Mouse (Mus musculus) left cerebral cortex, adult 9 months (tissue): ENCODE data around the gene Megf11.

ENCODE experiments used
- DNase-seq, 2 experiments: peaks; one replicate each; pipeline ENCODE4 v3.0.0; 2022; ENCODE audit warnings: low spot score in 2 of 2

Megf11 gene

GRCm38 (mm10) chr9:64557846-64558530 is 172.6 kb downstream of the Megf11 start:
- DNase-seq = no peak

- no peak for DNase-seq
These were observed 178.9 kb downstream of the Megf11 start for GRCm38 (mm10) chr9:64564315-64564767.

GRCm38 (mm10) chr9:64565915-64566314 is 180.5 kb downstream of the Megf11 start:
- no peak for DNase-seq

DNA sequence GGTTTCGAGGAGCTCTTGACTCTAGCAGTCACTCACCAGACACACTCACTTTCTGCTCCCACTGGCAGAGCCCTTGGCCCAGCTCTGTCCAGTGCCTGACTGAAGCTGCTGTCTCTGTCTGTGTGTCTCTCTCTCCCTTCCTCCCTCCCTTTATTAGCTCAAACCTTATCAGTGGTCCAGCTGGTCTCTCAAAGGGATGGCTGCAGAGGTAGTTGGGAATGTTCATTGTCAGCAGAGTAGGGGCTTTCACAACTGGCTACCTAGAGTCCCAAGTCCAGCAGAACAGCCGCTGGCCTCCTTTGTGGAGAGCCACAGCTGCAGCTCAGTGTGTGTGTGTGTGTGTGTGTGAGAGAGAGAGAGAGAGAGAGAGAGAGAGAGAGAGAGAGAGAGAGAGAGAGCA is 180.9 kb downstream of the Megf11 start:
- no peak for DNase-seq

DNA sequence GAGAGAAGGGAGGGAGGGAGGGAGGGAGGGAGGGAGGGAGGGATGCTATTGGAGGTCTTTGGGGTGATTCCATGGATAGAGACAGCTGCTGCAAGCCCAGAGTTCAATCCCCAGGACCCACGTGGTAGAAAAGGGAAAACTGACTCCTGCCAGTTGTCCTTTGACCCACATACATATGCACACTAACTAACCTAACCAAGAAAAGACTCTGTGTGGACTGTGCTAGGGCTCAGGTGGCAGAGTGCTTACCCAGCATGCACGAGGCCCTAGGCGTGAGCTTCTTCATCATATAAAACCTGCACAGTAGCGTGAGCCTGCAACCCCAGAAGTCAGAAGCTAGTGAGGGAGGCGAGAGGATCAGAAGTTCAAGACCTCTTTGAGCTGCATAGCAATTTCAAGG is 182.1 kb downstream of the Megf11 start:
- DNase-seq = no peak

- DNase-seq = no peak
These were observed 183.2 kb downstream of the Megf11 start for GRCm38 (mm10) chr9:64568467-64569260.

GRCm38 (mm10) chr9:64570448-64570847 is 185.0 kb downstream of the Megf11 start:
- DNase-seq = no peak

- DNase-seq = no peak
These were observed 185.7 kb downstream of the Megf11 start for GRCm38 (mm10) chr9:64571091-64571490.

- no peak for DNase-seq
These were observed 187.3 kb downstream of the Megf11 start for GRCm38 (mm10) chr9:64572629-64573190.

DNA sequence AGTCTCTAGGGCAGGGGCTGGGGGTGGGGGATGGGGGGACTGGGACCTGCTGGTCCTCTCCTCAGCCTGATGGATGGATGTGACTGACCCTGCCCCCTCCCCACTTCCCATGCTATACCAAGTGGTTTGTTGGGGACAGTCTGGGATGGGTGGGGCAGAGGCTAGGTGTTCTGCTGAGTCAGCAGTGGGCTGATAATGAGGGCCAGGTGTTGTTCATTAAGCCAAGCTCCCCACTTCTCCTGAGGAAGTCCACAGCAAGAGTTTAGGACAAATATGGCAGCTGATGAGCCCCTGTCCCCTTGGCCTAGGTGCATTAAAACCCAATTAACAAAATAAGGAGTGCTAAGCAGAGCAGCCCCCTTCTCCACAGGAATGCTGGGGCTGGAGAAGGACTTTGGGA is 190.2 kb downstream of the Megf11 start:
- DNase-seq = no peak

DNA sequence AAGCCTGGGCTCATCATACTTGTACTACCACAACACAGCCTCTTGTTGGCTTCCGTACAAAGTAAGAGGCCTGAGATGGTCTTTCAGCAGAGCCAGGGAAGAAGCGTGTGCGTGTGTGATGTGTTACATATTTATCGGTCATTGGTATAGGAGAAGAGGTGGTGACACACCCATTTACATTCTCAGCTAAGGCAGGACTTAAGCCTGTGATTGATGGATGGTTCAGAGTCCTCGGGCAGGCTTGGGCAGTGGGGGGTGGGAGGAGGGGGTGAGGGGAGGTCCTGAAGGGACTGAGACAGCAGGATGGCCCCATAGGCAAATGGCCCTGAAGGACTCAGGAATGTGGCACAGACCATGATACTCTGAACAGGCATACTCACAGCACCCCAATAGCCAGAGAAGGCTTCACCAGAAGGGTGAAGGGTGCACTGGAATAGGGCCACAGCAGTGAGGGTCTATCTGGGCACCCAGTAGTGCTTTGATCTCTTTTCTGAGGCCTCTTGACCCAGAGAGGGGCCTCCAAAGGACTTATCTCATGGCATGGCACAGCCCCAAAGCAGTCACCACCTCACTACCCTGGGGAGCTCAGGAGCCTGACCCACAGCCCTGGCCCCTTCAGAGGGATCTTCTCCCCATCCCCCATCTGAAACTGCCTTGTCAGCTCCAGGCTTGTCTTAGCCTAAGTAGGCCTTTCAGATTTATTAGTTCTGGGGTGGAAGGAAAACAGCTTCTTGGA is 190.9 kb downstream of the Megf11 start:
- no peak for DNase-seq

DNA sequence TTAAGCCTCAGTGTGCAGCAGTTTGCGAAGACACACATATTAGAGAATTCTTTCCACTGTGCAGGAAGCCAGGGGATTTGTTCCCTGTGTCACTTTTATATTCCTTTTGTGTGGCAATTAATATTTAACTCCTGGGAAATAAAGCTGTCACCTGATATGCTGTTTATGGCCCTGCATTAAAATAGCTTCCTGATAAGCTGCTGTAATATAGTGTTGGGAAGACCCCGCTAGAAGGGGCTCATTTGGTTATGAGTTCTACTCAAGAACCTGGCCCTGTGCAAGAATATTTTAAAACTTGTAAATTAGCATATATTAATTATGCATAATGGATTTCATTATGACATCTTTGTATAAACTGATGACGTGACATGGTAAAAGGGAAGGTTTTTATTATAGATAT is 191.7 kb downstream of the Megf11 start:
- no peak for DNase-seq

- DNase-seq = no peak
These were observed 192.6 kb downstream of the Megf11 start for GRCm38 (mm10) chr9:64578014-64578413.

GRCm38 (mm10) chr9:64579306-64579705 is 193.9 kb downstream of the Megf11 start:
- no peak for DNase-seq

DNA sequence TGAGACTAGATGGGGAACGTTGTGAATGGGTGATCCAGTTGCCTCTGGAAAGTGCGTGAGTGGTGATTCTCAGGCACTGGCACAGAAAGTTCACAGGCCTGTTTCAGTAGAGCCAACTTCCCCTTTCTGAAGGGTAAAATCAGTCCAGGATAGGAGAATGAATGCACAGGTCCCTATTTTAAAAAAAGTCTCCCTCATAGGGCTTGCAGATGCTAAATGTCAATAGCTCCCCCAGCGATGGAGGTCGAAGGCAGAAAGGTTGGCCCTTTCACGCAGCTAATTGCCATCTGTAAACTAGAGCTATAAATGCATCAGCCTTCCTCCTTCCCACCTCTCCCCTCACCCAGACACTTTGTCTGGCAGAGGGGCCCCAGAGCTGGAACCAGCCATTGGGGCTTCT is 200.9 kb downstream of the Megf11 start:
- DNase-seq = no peak

GRCm38 (mm10) chr9:64587991-64588390 is 202.6 kb downstream of the Megf11 start:
- no peak for DNase-seq

- peak in 1 of 2 experiments; percentile 23 for DNase-seq
These were observed 205.2 kb downstream of the Megf11 start for GRCm38 (mm10) chr9:64590634-64591041.

- DNase-seq = no peak
These were observed 206.0 kb downstream of the Megf11 start for GRCm38 (mm10) chr9:64591436-64591835.

DNA sequence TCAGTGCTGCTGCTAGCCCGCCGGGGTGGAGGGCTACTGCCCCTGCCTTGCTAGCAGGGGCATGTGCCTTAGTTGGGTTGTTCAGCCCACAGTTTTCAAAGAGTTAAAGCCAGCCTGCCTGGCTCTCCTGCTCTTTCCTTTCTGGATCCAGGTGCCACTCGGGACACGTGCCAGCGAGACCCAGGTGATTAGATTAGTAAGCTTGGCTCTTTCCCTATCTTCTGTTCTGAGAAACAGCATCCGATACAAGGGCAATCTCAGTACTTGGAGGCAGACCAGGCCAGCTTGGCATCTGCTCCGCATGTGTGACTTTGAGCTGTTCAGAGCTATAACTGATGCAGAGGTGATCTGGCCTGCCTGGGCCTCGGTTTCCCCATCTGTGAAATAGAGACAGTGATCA is 209.0 kb downstream of the Megf11 start:
- DNase-seq = no peak

GRCm38 (mm10) chr9:64598427-64598826 is 213.0 kb downstream of the Megf11 start:
- DNase-seq = no peak

GRCm38 (mm10) chr9:64600731-64601130 is 215.3 kb downstream of the Megf11 start:
- DNase-seq = no peak

GRCm38 (mm10) chr9:64602895-64603294 is 217.5 kb downstream of the Megf11 start:
- DNase-seq = no peak
